8 mouse cellular contexts compared by ENCODE assay signal in the genomic region with DNA sequence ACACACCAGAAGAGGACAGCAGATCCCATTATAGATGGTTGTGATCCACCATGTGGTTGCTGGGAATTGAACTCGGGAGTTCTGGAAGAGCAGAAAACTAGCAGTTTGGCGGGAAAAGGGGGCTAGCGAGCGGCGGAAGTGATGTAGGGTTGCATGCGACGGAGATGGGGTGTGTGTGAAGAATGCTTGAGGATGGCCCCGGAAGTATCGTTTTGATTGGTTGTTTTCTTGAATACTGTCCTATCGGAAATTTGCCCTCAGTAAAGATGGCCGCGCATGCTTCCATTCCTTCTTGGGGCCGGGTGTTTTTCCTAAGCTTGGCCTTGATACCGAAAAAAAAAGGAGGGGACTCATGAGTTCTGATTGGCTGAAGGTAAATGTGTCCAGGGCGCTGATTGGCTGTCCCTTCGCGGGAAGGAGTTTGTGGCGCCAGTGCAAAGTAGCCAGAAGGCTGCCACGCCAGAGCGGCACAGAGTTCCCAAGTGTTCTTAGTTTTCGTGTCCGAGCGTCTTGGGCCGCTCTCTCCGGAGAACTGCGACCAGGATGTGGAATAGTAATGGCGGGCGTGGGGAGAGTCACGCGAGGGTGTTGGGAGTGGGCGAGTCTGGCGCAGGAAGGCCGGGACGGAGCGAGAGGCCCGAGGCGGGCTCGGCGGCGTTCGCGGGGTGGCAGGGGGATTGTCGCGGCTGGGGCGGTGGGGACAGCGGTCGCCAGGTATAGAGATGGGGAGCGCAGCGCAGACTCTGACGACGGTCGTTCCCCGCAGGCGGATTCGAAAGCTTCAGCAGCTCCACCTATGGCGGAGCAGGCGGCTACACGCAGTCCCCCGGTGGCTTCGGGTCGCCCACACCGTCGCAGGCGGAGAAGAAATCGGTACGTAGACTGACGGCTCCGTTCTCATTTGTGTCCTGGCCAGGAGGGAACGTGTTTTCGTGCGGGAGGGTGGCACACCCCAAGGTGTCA. TPM values are rescaled to one million over a fixed set of nuclear protein-coding genes. Genes with fewer than 3 reads are reported as not detected.
DNase-seq lines count a peak whose midpoint lies in the region; ATAC-seq lines count a peak whose summit lies in the region.

A gene (plus strand): TSS at position 419 of the 963 bp plus-strand sequence.

- no peaks in the 10 kb centered on the region for H3K4me1 ChIP-seq in hindbrain, embryonic 11.5 days (replicated peaks; ENCODE audit: control insufficient read depth, insufficient read depth, low read length)

- WGBS in hindbrain, embryonic 11.5 days = under 1% methylated on average over 71 of the region's 71 CpGs

- peak; percentile 99 for DNase-seq in Muller cell, postnatal 12 days (ENCODE audit: inconsistent ontology term)
- DNase-seq in cerebellum, adult 9-11 months = peak; percentile 99
- peak; percentile 99 to 100 for DNase-seq in frontal cortex, adult 2 months (ENCODE audit: extremely low spot score in 1 of 2, low spot score in 1 of 2)
- DNase-seq in hindbrain, embryonic 11.5 days (ENCODE audit: low spot score) = peak; percentile 99
- peak; percentile 99 for DNase-seq in layer of hippocampus, postnatal 10 days (ENCODE audit: low spot score in 2 of 2)
- DNase-seq in lung, postnatal 10 days = peak; percentile 99
- DNase-seq in ovary, postnatal 36 days (ENCODE audit: low spot score) = peak; percentile 94
- DNase-seq in thymus, postnatal 25 days = peak; percentile 98

- peak within 1 kb of the TSS; percentile 78 for H3K4me2 ChIP-seq in hindbrain, embryonic 11.5 days (replicated peaks; ENCODE audit: low read depth, low read length)

- peaks cover 6% of the 10 kb centered on the region for H3K36me3 ChIP-seq in hindbrain, embryonic 11.5 days (ENCODE audit: control insufficient read depth, insufficient read depth, low read length)

- peak; percentile 98 for ATAC-seq in hindbrain, embryonic 11.5 days (ENCODE audit: low FRiP score)

- H3K27ac ChIP-seq in hindbrain, embryonic 11.5 days (ENCODE audit: low read depth, low read length) = peak within 1 kb of the TSS; percentile 30; the same call in 1 of the 2 replicates

- no peaks in the 10 kb centered on the region for H3K9me3 ChIP-seq in hindbrain, embryonic 11.5 days (ENCODE audit: control insufficient read depth, low read length)

- H3K4me3 ChIP-seq in hindbrain, embryonic 11.5 days (ENCODE audit: low read depth, low read length) = peak within 1 kb of the TSS; percentile 85

- peak within 1 kb of the TSS; percentile 75 for H3K9ac ChIP-seq in hindbrain, embryonic 11.5 days (ENCODE audit: low read depth, low read length)

- no peaks in the 10 kb centered on the region for H3K27me3 ChIP-seq in hindbrain, embryonic 11.5 days (ENCODE audit: control insufficient read depth, insufficient read depth, low read length)

RNA-seq across cellular contexts. Expression of the gene that starts here (rescaled TPM):
- polyA plus RNA-seq in frontal cortex, adult 2 months (2012; rRNA removed) = 13.2 and 16.6 TPM in 2 replicates
- 121 and 130 TPM in 2 replicates for polyA plus RNA-seq in hindbrain, embryonic 11.5 days (2014; fragmentation: Nextera tagmentation; extraction: Ambion mirVana)
- 10 to 100 TPM; 14.1 to 15.7 TPM for total RNA-seq in layer of hippocampus, postnatal 10 days (2021)

Comparison
In these comparisons a context has a peak if more than half of its experiments do, and no peak if none do; other contexts are left out.
1. Peak in every context shown above with its lines: DNase-seq, ATAC-seq, H3K4me3 ChIP-seq and H3K27ac ChIP-seq.